Mouse (Mus musculus) limb, embryonic 13.5 days (tissue): ENCODE results near the gene Slc35f5. TPM values are rescaled to one million over a fixed set of nuclear protein-coding genes. Genes with fewer than 3 reads are reported as not detected.

Experiments used
- ATAC-seq: fragments of 200-750 bp; cut with Nextera tagmentation; 2 replicates; pipeline ENCODE4 v1.8.0; 2017; ENCODE audit warnings: low read depth, moderate number of reproducible peaks, moderate TSS enrichment; ENCODE audit not compliant: low FRiP score
- H3K27ac ChIP-seq: fragments of 300-500 bp; sonication (generic); 2 replicates; pipeline ENCODE4 v1.5.1; 2015; ENCODE audit warnings: inconsistent platforms, mild to moderate bottlenecking, moderate library complexity
- H3K27me3 ChIP-seq: fragments of 300-500 bp; sonication (generic); 2 replicates; pipeline ENCODE4 v1.6.1; 2015; ENCODE audit warnings: mild to moderate bottlenecking, inconsistent platforms
- H3K36me3 ChIP-seq: fragments of 300-500 bp; sonication (generic); 2 replicates; pipeline ENCODE4 v1.6.1; 2015; ENCODE audit warnings: inconsistent platforms, mild to moderate bottlenecking, moderate library complexity
- H3K4me1 ChIP-seq: fragments of 300-500 bp; sonication (generic); 2 replicates; pipeline ENCODE4 v1.6.1; 2015; ENCODE audit warnings: inconsistent platforms
- H3K4me2 ChIP-seq: fragments of 300-500 bp; sonication (generic); replicated peaks from 2 replicates; pipeline ENCODE4 v1.6.1; 2015; ENCODE audit warnings: inconsistent platforms, mild to moderate bottlenecking, moderate library complexity
- H3K4me3 ChIP-seq: fragments of 300-500 bp; sonication (generic); 2 replicates; pipeline ENCODE4 v1.5.1; 2015; ENCODE audit warnings: moderate library complexity, mild to moderate bottlenecking, inconsistent platforms
- H3K9ac ChIP-seq: fragments of 300-500 bp; sonication (generic); 2 replicates; pipeline ENCODE4 v1.6.1; 2015; ENCODE audit warnings: mild to moderate bottlenecking, inconsistent platforms
- H3K9me3 ChIP-seq: fragments of 300-500 bp; sonication (generic); 2 replicates; pipeline ENCODE4 v1.6.1; 2016; ENCODE audit warnings: inconsistent platforms
- WGBS: fragments of 180-500 bp; shearing (Covaris S2); methylation state at CpG from one replicate; pipeline ENCODE4 v1.1.7; 2015; 5-methylcytosine and 5-hydroxymethylcytosine counted together
- polyA plus RNA-seq: library from polyadenylated mRNA; unstranded; fragments of >200 nt; fragmentation: Nextera tagmentation; extraction: Ambion mirVana; gene quantifications from 2 replicates; pipeline ENCODE4 v1.2.1, GENCODE M21; 2015

Slc35f5 gene
- polyA plus RNA-seq, 1 experiment from 2014 or later = 55.0 TPM

- H3K27ac ChIP-seq = peak overlapping the region; percentile 55; the same call in 1 of the 2 replicates
- WGBS = 61% methylated on average over 7 of the region's 7 CpGs
- H3K9me3 ChIP-seq = no peaks in the 10 kb centered on the region
- no peaks in the 10 kb centered on the region for H3K27me3 ChIP-seq
- H3K9ac ChIP-seq = no peak overlapping the region
- no peaks in the 10 kb centered on the region for H3K36me3 ChIP-seq
- H3K4me1 ChIP-seq = peaks cover 5% of the 10 kb centered on the region
- no peak overlapping the region for H3K4me2 ChIP-seq
- H3K4me3 ChIP-seq = no peak overlapping the region
- ATAC-seq = peak; percentile 80
Measured at GRCm38 (mm10) chr1:125542008-125542999, 18.1 kb upstream of the Slc35f5 start.

GRCm38 (mm10) chr1:125549872-125550271 is 10.5 kb upstream of the Slc35f5 start:
- no peak overlapping the region for H3K4me3 ChIP-seq
- whole genome bisulfite sequencing = 49% methylated on average over 1 of the region's 1 CpGs
- H3K4me2 ChIP-seq = no peak overlapping the region
- H3K27me3 ChIP-seq = no peaks in the 10 kb centered on the region
- peaks cover 11% of the 10 kb centered on the region for H3K4me1 ChIP-seq
- no peak for ATAC-seq
- H3K9me3 ChIP-seq = no peaks in the 10 kb centered on the region
- H3K27ac ChIP-seq = no peak overlapping the region; the same call in 1 of the 2 replicates
- H3K36me3 ChIP-seq = no peaks in the 10 kb centered on the region
- no peak overlapping the region for H3K9ac ChIP-seq

- peaks cover 11% of the 10 kb centered on the region for H3K4me1 ChIP-seq
- ATAC-seq = no peak
- H3K27me3 ChIP-seq = no peaks in the 10 kb centered on the region
- H3K9me3 ChIP-seq = no peaks in the 10 kb centered on the region
- 42% methylated on average over 1 of the region's 1 CpGs for WGBS
- no peak overlapping the region for H3K4me2 ChIP-seq
- H3K4me3 ChIP-seq = no peak overlapping the region
- no peak overlapping the region for H3K9ac ChIP-seq
- peak overlapping the region; percentile 44; the same call in 1 of the 2 replicates for H3K27ac ChIP-seq
- no peaks in the 10 kb centered on the region for H3K36me3 ChIP-seq
Measured at GRCm38 (mm10) chr1:125550359-125550758, 10.0 kb upstream of the Slc35f5 start.

- Histone ChIP-seq H3K4me3 (no peak overlapping the region), H3K4me1 (peaks cover 11% of the 10 kb centered on the region), H3K27ac (no peak overlapping the region), H3K36me3 (no peaks in the 10 kb centered on the region), H3K9ac (no peak overlapping the region), H3K27me3 (no peaks in the 10 kb centered on the region), H3K9me3 (no peaks in the 10 kb centered on the region), H3K4me2 (no peak overlapping the region)
- no peak for ATAC-seq
- 78% methylated on average over 2 of the region's 2 CpGs for WGBS
Measured at GRCm38 (mm10) chr1:125551564-125551963, 8.8 kb upstream of the Slc35f5 start.

- Histone ChIP-seq H3K27ac (no peak overlapping the region), H3K9me3 (no peaks in the 10 kb centered on the region), H3K9ac (no peak overlapping the region), H3K36me3 (no peaks in the 10 kb centered on the region), H3K4me2 (no peak overlapping the region), H3K4me3 (no peak overlapping the region), H3K27me3 (no peaks in the 10 kb centered on the region), H3K4me1 (peaks cover 12% of the 10 kb centered on the region)
- ATAC-seq = no peak
- WGBS = 77% methylated on average over 3 of the region's 3 CpGs
Measured at GRCm38 (mm10) chr1:125559261-125559660, 1.1 kb upstream of the Slc35f5 start.

- 0 out of 2 replicates have a peak, but pooled peaks cover 2% of the 10 kb centered on the region for H3K36me3 ChIP-seq
- H3K4me1 ChIP-seq = peaks cover 12% of the 10 kb centered on the region
- H3K27ac ChIP-seq = peak overlapping the region; percentile 92
- H3K4me3 ChIP-seq = peak overlapping the region; percentile 82
- H3K9me3 ChIP-seq = no peaks in the 10 kb centered on the region
- peak overlapping the region; percentile 74 for H3K4me2 ChIP-seq
- H3K27me3 ChIP-seq = no peaks in the 10 kb centered on the region
- peak overlapping the region; percentile 93 for H3K9ac ChIP-seq
- whole genome bisulfite sequencing = 8% methylated on average over 2 of the region's 2 CpGs
- no peak for ATAC-seq
Measured at GRCm38 (mm10) chr1:125559721-125560120, 674 bp upstream of the Slc35f5 start.

- Histone ChIP-seq H3K36me3 (peaks cover 12% of the 10 kb centered on the region), H3K27me3 (no peaks in the 10 kb centered on the region), H3K4me2 (peak overlapping the region; percentile 74), H3K9ac (peak overlapping the region; percentile 93), H3K4me1 (peaks cover 12% of the 10 kb centered on the region), H3K9me3 (no peaks in the 10 kb centered on the region), H3K27ac (peak overlapping the region; percentile 92), H3K4me3 (peak overlapping the region; percentile 82)
- ATAC-seq = peak; percentile 26
- WGBS = under 1% methylated on average over 29 of the region's 29 CpGs
Measured at GRCm38 (mm10) chr1:125561206-125561605, 811 bp downstream of the Slc35f5 start.

- Histone ChIP-seq H3K27me3 (no peaks in the 10 kb centered on the region), H3K9ac (peak overlapping the region; percentile 93), H3K27ac (no peak overlapping the region), H3K4me1 (peaks cover 12% of the 10 kb centered on the region), H3K36me3 (peaks cover 16% of the 10 kb centered on the region), H3K4me3 (peak overlapping the region; percentile 82), H3K4me2 (peak overlapping the region; percentile 74), H3K9me3 (no peaks in the 10 kb centered on the region)
- ATAC-seq = no peak
- 73% methylated on average over 4 of the region's 4 CpGs for WGBS
Measured at GRCm38 (mm10) chr1:125561841-125562240, 1.4 kb downstream of the Slc35f5 start.

- Histone ChIP-seq H3K27me3 (no peaks in the 10 kb centered on the region), H3K9me3 (no peaks in the 10 kb centered on the region), H3K36me3 (peaks cover 62% of the 10 kb centered on the region), H3K27ac (no peak overlapping the region), H3K4me2 (no peak overlapping the region), H3K9ac (no peak overlapping the region), H3K4me1 (no peaks in the 10 kb centered on the region), H3K4me3 (no peak overlapping the region)
- 94% methylated on average over 4 of the region's 4 CpGs for WGBS
- ATAC-seq = no peak
Measured at GRCm38 (mm10) chr1:125568126-125568525, 7.7 kb downstream of the Slc35f5 start.

- no peak overlapping the region for H3K27ac ChIP-seq
- no peaks in the 10 kb centered on the region for H3K27me3 ChIP-seq
- H3K9me3 ChIP-seq = no peaks in the 10 kb centered on the region
- H3K4me3 ChIP-seq = no peak overlapping the region
- 73% methylated on average over 2 of the region's 2 CpGs for WGBS
- H3K4me1 ChIP-seq = no peaks in the 10 kb centered on the region
- H3K36me3 ChIP-seq = peaks cover 77% of the 10 kb centered on the region
- H3K4me2 ChIP-seq = no peak overlapping the region
- no peak overlapping the region for H3K9ac ChIP-seq
- ATAC-seq = no peak
Measured at GRCm38 (mm10) chr1:125574219-125574618, 13.8 kb downstream of the Slc35f5 start.

GRCm38 (mm10) chr1:125575458-125576114 is 15.2 kb downstream of the Slc35f5 start:
- H3K27me3 ChIP-seq = no peaks in the 10 kb centered on the region
- H3K36me3 ChIP-seq = peaks cover 68% of the 10 kb centered on the region
- H3K4me3 ChIP-seq = no peak overlapping the region
- H3K27ac ChIP-seq = no peak overlapping the region
- WGBS = 88% methylated on average over 10 of the region's 10 CpGs
- no peak for ATAC-seq
- H3K9me3 ChIP-seq = no peaks in the 10 kb centered on the region
- H3K9ac ChIP-seq = no peak overlapping the region
- no peaks in the 10 kb centered on the region for H3K4me1 ChIP-seq
- no peak overlapping the region for H3K4me2 ChIP-seq

- Histone ChIP-seq H3K4me3 (no peak overlapping the region), H3K36me3 (peaks cover 76% of the 10 kb centered on the region), H3K4me2 (no peak overlapping the region), H3K27ac (no peak overlapping the region), H3K4me1 (no peaks in the 10 kb centered on the region), H3K27me3 (no peaks in the 10 kb centered on the region), H3K9ac (no peak overlapping the region), H3K9me3 (no peaks in the 10 kb centered on the region)
- ATAC-seq = no peak
Measured at GRCm38 (mm10) chr1:125576965-125577364, 16.6 kb downstream of the Slc35f5 start.
